Mouse (Mus musculus) small intestine, adult 2 months (tissue): ENCODE data around the gene Vav3.

ENCODE experiments used
- CTCF ChIP-seq: fragments of 200-500 bp; IDR thresholded peaks from 2 replicates; pipeline ENCODE4 v1.5.1; 2012; ENCODE audit warnings: low read depth, mild to moderate bottlenecking, control low read depth, inconsistent platforms, low read length, moderate library complexity, mixed read lengths; ENCODE audit not compliant: insufficient replicate concordance, insufficient read length; ENCODE audit errors: extremely low read depth
- POLR2A ChIP-seq: fragments of 200-500 bp; IDR thresholded peaks from 2 replicates; pipeline ENCODE4 v1.6.1; 2012; ENCODE audit warnings: low read depth, mild to moderate bottlenecking, control low read depth, inconsistent platforms, low read length, moderate library complexity

GRCm38 (mm10) chr3:109339290-109339689, 1.2 kb upstream of the Vav3 start:
- no peak for TF ChIP-seq POLR2A
- TF ChIP-seq CTCF, result no peak
